Comparison of ENCODE assay signal across 14 mouse cellular contexts in the genomic region with DNA sequence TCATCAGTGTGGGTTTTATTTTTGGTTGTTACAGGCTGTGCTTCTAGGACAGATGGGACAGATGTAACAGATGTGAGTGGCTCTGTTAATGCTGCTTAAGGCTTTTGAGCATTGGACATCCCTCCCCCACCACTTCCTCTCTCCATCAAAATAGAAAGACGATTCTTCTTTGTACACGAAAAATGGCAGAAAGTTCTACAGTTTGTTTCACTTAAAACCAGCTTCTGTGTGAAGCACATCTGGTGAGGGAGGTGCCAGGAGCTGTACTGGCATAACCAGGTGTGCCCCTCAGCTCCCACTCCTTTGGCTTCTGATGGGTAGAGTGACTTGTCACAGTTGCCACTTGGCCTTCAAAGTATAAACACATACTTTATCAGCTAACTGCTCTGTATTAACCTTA.
DNase-seq lines count a peak whose midpoint lies in the region; ATAC-seq and TF ChIP-seq lines count a peak whose summit lies in the region.
"Had no signal": no experiment of that assay in that cellular context is flagged by ENCODE, and none has a peak within 500 bp of the region (broad histone marks: within the 10 kb centered on the region; RNA-seq: fewer than 3 reads in every experiment).

No protein-coding gene starts in this region.

- 0 out of 2 replicates have a peak overlapping the region, but pooled peaks have one; percentile 50 for H3K27ac ChIP-seq in limb, embryonic 12.5 days
- H3K27ac ChIP-seq in limb, embryonic 10.5 days, result no peak overlapping the region
- no peak overlapping the region for H3K27ac ChIP-seq in CH12.LX (ENCODE audit: insufficient read depth, low read depth)
- H3K27ac ChIP-seq in embryonic fibroblast, embryonic 13.5 days (ENCODE audit: insufficient read depth, low read length), result peak overlapping the region; percentile 68
- H3K27ac ChIP-seq in thymus, adult 2 months (ENCODE audit: control insufficient read depth, insufficient read depth, low read length), result peak overlapping the region; percentile 93
- H3K27ac ChIP-seq in forebrain, embryonic 14.5 days (ENCODE audit: low read depth, low read length), result no peak overlapping the region
- H3K27ac ChIP-seq: liver, embryonic 13.5 days had no signal

- dilution Hi-C loops in CH12.LX (cut with MboI; ENCODE audit: extremely low pct_ligation_motif_present, extremely low pct_unique_long_range_greater_than_20kb, low sequenced_read_pairs), result no loop called here

- no peak for TF ChIP-seq EP300 in CH12.LX (IDR thresholded peaks at IDR 0.05; ENCODE audit: low read length)

- no peak for DNase-seq in limb, embryonic 10.5 days (ENCODE audit: low spot score)
- DNase-seq in CH12.LX (ENCODE audit: extremely low read depth), result no peak
- DNase-seq in thymus, adult 2 months, result peak; percentile 51
- DNase-seq in forebrain, embryonic 14.5 days (ENCODE audit: low spot score), result no peak
- no peak for DNase-seq in embryo, embryonic 10 days (ENCODE audit: low spot score)
- no peak for DNase-seq in frontal cortex, postnatal 25 days (ENCODE audit: low spot score in 2 of 2)
- DNase-seq: adrenal gland, postnatal 25 days; cerebellum, postnatal 36 days; liver, embryonic 13.5 days; lung, postnatal 4 days; midbrain, embryonic 14.5 days; right cerebral cortex, postnatal 25 days had no signal

- H3K4me3 ChIP-seq in limb, embryonic 12.5 days (replicated peaks), result no peak overlapping the region
- no peak overlapping the region for H3K4me3 ChIP-seq in limb, embryonic 10.5 days
- H3K4me3 ChIP-seq in CH12.LX (replicated peaks in 1 of 3; ENCODE audit: low read depth in 2 of 3, low read length in 2 of 3, poor library complexity in 1 of 3), result no peak overlapping the region
- H3K4me3 ChIP-seq in embryonic fibroblast, embryonic 13.5 days (ENCODE audit: insufficient read depth, low read length), result no peak overlapping the region
- no peak overlapping the region for H3K4me3 ChIP-seq in thymus, adult 2 months (ENCODE audit: control insufficient read depth, insufficient read depth, low read length)
- no peak overlapping the region for H3K4me3 ChIP-seq in forebrain, embryonic 14.5 days (ENCODE audit: low read depth, low read length)
- H3K4me3 ChIP-seq: liver, embryonic 13.5 days had no signal

- H3K27me3 ChIP-seq in limb, embryonic 12.5 days, result no peaks in the 10 kb centered on the region
- H3K27me3 ChIP-seq in limb, embryonic 10.5 days (ENCODE audit: low read depth, poor library complexity, severe bottlenecking), result no peaks in the 10 kb centered on the region
- H3K27me3 ChIP-seq in CH12.LX (replicated peaks), result no peaks in the 10 kb centered on the region
- no peaks in the 10 kb centered on the region for H3K27me3 ChIP-seq in thymus, adult 2 months (ENCODE audit: control insufficient read depth, insufficient read depth, low read length)
- no peaks in the 10 kb centered on the region for H3K27me3 ChIP-seq in forebrain, embryonic 14.5 days (replicated peaks; ENCODE audit: control insufficient read depth, insufficient read depth, low read length)
- H3K27me3 ChIP-seq: liver, embryonic 13.5 days had no signal

- no peak for TF ChIP-seq POLR2A in CH12.LX (IDR thresholded peaks at IDR 0.05; ENCODE audit: low read depth, low read length)
- TF ChIP-seq POLR2A in embryonic fibroblast, embryonic 13.5 days (IDR thresholded peaks at IDR 0.05; ENCODE audit: low read depth, low read length), result no peak
- TF ChIP-seq POLR2A in thymus, adult 2 months (IDR thresholded peaks at IDR 0.05; ENCODE audit: control insufficient read depth, extremely low read depth, insufficient read depth, low read length, poor library complexity), result no peak

- no peaks in the 10 kb centered on the region for H3K9me3 ChIP-seq in limb, embryonic 12.5 days
- no peaks in the 10 kb centered on the region for H3K9me3 ChIP-seq in limb, embryonic 10.5 days (replicated peaks)
- H3K9me3 ChIP-seq in CH12.LX (replicated peaks; ENCODE audit: low read length), result no peaks in the 10 kb centered on the region
- H3K9me3 ChIP-seq in forebrain, embryonic 14.5 days (replicated peaks; ENCODE audit: control insufficient read depth, low read length), result no peaks in the 10 kb centered on the region
- H3K9me3 ChIP-seq: liver, embryonic 13.5 days had no signal

- no peak overlapping the region for H3K4me2 ChIP-seq in limb, embryonic 12.5 days
- H3K4me2 ChIP-seq in CH12.LX (ENCODE audit: insufficient read depth, low read depth, poor library complexity, severe bottlenecking), result no peak overlapping the region
- no peak overlapping the region for H3K4me2 ChIP-seq in forebrain, embryonic 14.5 days (ENCODE audit: low read length)
- H3K4me2 ChIP-seq: liver, embryonic 13.5 days had no signal

- peaks cover 20% of the 10 kb centered on the region for H3K4me1 ChIP-seq in limb, embryonic 12.5 days (replicated peaks)
- H3K4me1 ChIP-seq in limb, embryonic 10.5 days, result peaks cover 7% of the 10 kb centered on the region; the same call in 1 of the 2 replicates
- peaks cover 21% of the 10 kb centered on the region in 2 experiments for H3K4me1 ChIP-seq in CH12.LX (ENCODE audit: control insufficient read depth in 1 of 2, insufficient read depth in 2 of 2)
- peaks cover 26% of the 10 kb centered on the region for H3K4me1 ChIP-seq in embryonic fibroblast, embryonic 13.5 days (ENCODE audit: control insufficient read depth, insufficient read depth, low read length)
- H3K4me1 ChIP-seq in thymus, adult 2 months (replicated peaks; ENCODE audit: control insufficient read depth, insufficient read depth, low read length), result peaks cover 42% of the 10 kb centered on the region
- no peaks in the 10 kb centered on the region for H3K4me1 ChIP-seq in forebrain, embryonic 14.5 days (ENCODE audit: control insufficient read depth, insufficient read depth, low read length)

- WGBS in limb, embryonic 12.5 days, result 48% methylated on average over 2 of the region's 2 CpGs
- WGBS in limb, embryonic 10.5 days, result 75% methylated on average over 2 of the region's 2 CpGs
- 3% methylated on average over 2 of the region's 2 CpGs for WGBS in thymus, adult 2 months
- 73% methylated on average over 2 of the region's 2 CpGs for WGBS in forebrain, embryonic 14.5 days

- no peak for ATAC-seq in limb, embryonic 12.5 days (ENCODE audit: insufficient number of reproducible peaks, insufficient read depth, low FRiP score, low TSS enrichment, low read depth)
- ATAC-seq in forebrain, embryonic 14.5 days, result no peak

- no peaks in the 10 kb centered on the region for H3K36me3 ChIP-seq in limb, embryonic 12.5 days
- no peaks in the 10 kb centered on the region for H3K36me3 ChIP-seq in limb, embryonic 10.5 days
- H3K36me3 ChIP-seq in CH12.LX (replicated peaks in 1 of 2; ENCODE audit: control insufficient read depth in 1 of 2, insufficient read depth in 1 of 2, low read length in 1 of 2), result no peaks in the 10 kb centered on the region
- no peaks in the 10 kb centered on the region for H3K36me3 ChIP-seq in thymus, adult 2 months (ENCODE audit: control insufficient read depth, insufficient read depth, low read length)
- no peaks in the 10 kb centered on the region for H3K36me3 ChIP-seq in forebrain, embryonic 14.5 days (ENCODE audit: control insufficient read depth, insufficient read depth, low read length)

- no peaks in the 10 kb centered on the region for H3K79me2 ChIP-seq in CH12.LX (replicated peaks; ENCODE audit: control insufficient read depth, extremely low read depth, insufficient read depth, poor library complexity, severe bottlenecking)

- TF ChIP-seq CTCF in CH12.LX (conservative IDR thresholded peaks at IDR 0.05 in 1 of 2, IDR thresholded peaks at IDR 0.05 in 1 of 2; ENCODE audit: low read depth in 2 of 2, low read length in 2 of 2), result no peak
- no peak for TF ChIP-seq CTCF in embryonic fibroblast, embryonic 13.5 days (IDR thresholded peaks at IDR 0.05; ENCODE audit: borderline replicate concordance, insufficient read depth, low read length)
- no peak for TF ChIP-seq CTCF in thymus, adult 2 months (IDR thresholded peaks at IDR 0.05; ENCODE audit: borderline replicate concordance, control insufficient read depth, extremely low read depth, insufficient read depth, low read length, poor library complexity)

- no peak overlapping the region for H3K9ac ChIP-seq in limb, embryonic 12.5 days (replicated peaks)
- peak overlapping the region; percentile 14; the same call in 1 of the 2 replicates for H3K9ac ChIP-seq in CH12.LX (ENCODE audit: insufficient read depth, low read depth)
- H3K9ac ChIP-seq in forebrain, embryonic 14.5 days (ENCODE audit: low read length), result no peak overlapping the region
- H3K9ac ChIP-seq: liver, embryonic 13.5 days had no signal

- in situ Hi-C loops in CH12.LX (cut with MboI; ENCODE audit: low pct_ligation_motif_present, low pct_unique_long_range_greater_than_20kb, low sequenced_read_pairs), result no loop called here

- no peak for TF ChIP-seq RAD21 in CH12.LX (IDR thresholded peaks at IDR 0.05; ENCODE audit: low read depth, low read length)

TF ChIP-seq in CH12.LX, 34 proteins besides CTCF, POLR2A, EP300 and RAD21:
- no peak for TF ChIP-seq ZC3H11A (IDR thresholded peaks at IDR 0.05; ENCODE audit: low read depth, low read length)
- no peak for TF ChIP-seq CHD1 (IDR thresholded peaks at IDR 0.05; ENCODE audit: low read depth, low read length)
- no peak for TF ChIP-seq NRF1 (IDR thresholded peaks at IDR 0.05; ENCODE audit: low read depth, low read length)
- TF ChIP-seq KAT2A (IDR thresholded peaks at IDR 0.05; ENCODE audit: insufficient replicate concordance, low read length), result no peak
- TF ChIP-seq UBTF (IDR thresholded peaks at IDR 0.05; ENCODE audit: low read depth, low read length), result no peak
- TF ChIP-seq JUND (conservative IDR thresholded peaks at IDR 0.05; ENCODE audit: low read depth, low read length), result no peak
- no peak for TF ChIP-seq GABPA (IDR thresholded peaks at IDR 0.05; ENCODE audit: insufficient replicate concordance, low read depth, low read length)
- no peak for TF ChIP-seq ZNF384 (IDR thresholded peaks at IDR 0.05; ENCODE audit: low read depth, low read length)
- TF ChIP-seq MYC (IDR thresholded peaks at IDR 0.05; ENCODE audit: low read depth, low read length), result no peak
- no peak for TF ChIP-seq NELFE (IDR thresholded peaks at IDR 0.05; ENCODE audit: low read depth, low read length)
- no peak for TF ChIP-seq TBP (conservative IDR thresholded peaks at IDR 0.05; ENCODE audit: low read depth, low read length)
- TF ChIP-seq ZMIZ1 (IDR thresholded peaks at IDR 0.05; ENCODE audit: low read depth, low read length), result no peak
- no peak for TF ChIP-seq JUN (IDR thresholded peaks at IDR 0.05; ENCODE audit: insufficient read depth, low read depth, low read length)
- TF ChIP-seq PAX5 (IDR thresholded peaks at IDR 0.05; ENCODE audit: low read length), result no peak
- no peak for TF ChIP-seq MEF2A (IDR thresholded peaks at IDR 0.05; ENCODE audit: borderline replicate concordance, low read depth, low read length)
- no peak for TF ChIP-seq RCOR1 (conservative IDR thresholded peaks at IDR 0.05; ENCODE audit: low read depth, low read length)

Comparison
In these comparisons a context has a peak if more than half of its experiments do, and no peak if none do; other contexts are left out.
1. H3K27ac ChIP-seq: peak in limb, embryonic 12.5 days (single experiment), embryonic fibroblast, embryonic 13.5 days (single experiment) and thymus, adult 2 months (single experiment); none in limb, embryonic 10.5 days (single experiment), CH12.LX (single experiment) and forebrain, embryonic 14.5 days (single experiment).